Mouse (Mus musculus): ENCODE data around the gene Casr.

Casr gene

GRCm38 (mm10) chr16:36516355-36516754 is 45.6 kb downstream of the Casr start:
- no peak for DNase-seq

- no peak for DNase-seq
Measured at GRCm38 (mm10) chr16:36507300-36507699, 54.6 kb downstream of the Casr start.

- DNase-seq = no peak
Measured at GRCm38 (mm10) chr16:36506827-36507226, 55.1 kb downstream of the Casr start.

GRCm38 (mm10) chr16:36505913-36506312 is 56.0 kb downstream of the Casr start:
- DNase-seq = no peak

- no peak for DNase-seq
Measured at GRCm38 (mm10) chr16:36505134-36505533, 56.8 kb downstream of the Casr start.

GRCm38 (mm10) chr16:36502286-36502685 is 59.7 kb downstream of the Casr start:
- no peak for DNase-seq

- DNase-seq = no peak
Measured at GRCm38 (mm10) chr16:36492420-36492819, 69.5 kb downstream of the Casr start.

- DNase-seq = no peak
Measured at GRCm38 (mm10) chr16:36476866-36477265, 85.1 kb downstream of the Casr start.

GRCm38 (mm10) chr16:36475530-36475929 is 86.4 kb downstream of the Casr start:
- no peak for DNase-seq

- DNase-seq = no peak
Measured at GRCm38 (mm10) chr16:36474849-36475248, 87.1 kb downstream of the Casr start.

- DNase-seq = peak; percentile 26
Measured at GRCm38 (mm10) chr16:36473217-36474216, 88.4 kb downstream of the Casr start.

GRCm38 (mm10) chr16:36471066-36471633 is 90.8 kb downstream of the Casr start:
- no peak for DNase-seq

- DNase-seq = no peak
Measured at GRCm38 (mm10) chr16:36469955-36470478, 91.9 kb downstream of the Casr start.

GRCm38 (mm10) chr16:36469367-36469766 is 92.6 kb downstream of the Casr start:
- DNase-seq = no peak

GRCm38 (mm10) chr16:36468862-36469261 is 93.1 kb downstream of the Casr start:
- DNase-seq = no peak

GRCm38 (mm10) chr16:36467936-36468335 is 94.0 kb downstream of the Casr start:
- no peak for DNase-seq

GRCm38 (mm10) chr16:36465436-36465835 is 96.5 kb downstream of the Casr start:
- DNase-seq = no peak

GRCm38 (mm10) chr16:36464076-36464475 is 97.9 kb downstream of the Casr start:
- no peak for DNase-seq

- DNase-seq = no peak
Measured at GRCm38 (mm10) chr16:36460426-36460825, 101.5 kb downstream of the Casr start.

- no peak for DNase-seq
Measured at GRCm38 (mm10) chr16:36455342-36455802, 106.6 kb downstream of the Casr start, which contains the start of gene Stfa3. Gene Stfa3 (minus strand): TSS chr16:36455392.
